Mouse (Mus musculus): Measurements from ENCODE around the gene Ghsr.

GRCm38 (mm10) chr3:27370582-27371275, 422 bp upstream of the Ghsr start:
- no peak for TF ChIP-seq EP300 (IDR thresholded peaks at IDR 0.05; ENCODE audit: low read depth)
- TF ChIP-seq CTCF (IDR thresholded peaks at IDR 0.05; ENCODE audit: low read depth) = no peak
